Mouse (Mus musculus) stomach, embryonic 15.5 days (tissue): ENCODE data around the gene Ccn1. TPM values are rescaled to one million over a fixed set of nuclear protein-coding genes. Genes with fewer than 3 reads are reported as not detected.

ENCODE experiments used
- ATAC-seq: fragments of 200-750 bp; cut with Nextera tagmentation; 2 replicates; pipeline ENCODE4 v1.8.0; 2017; ENCODE audit warnings: low read depth, moderate number of reproducible peaks, moderate TSS enrichment; ENCODE audit not compliant: insufficient read depth, low FRiP score
- H3K27ac ChIP-seq: fragments of 300-500 bp; sonication (generic); 2 replicates; pipeline ENCODE4 v1.5.1; 2015; ENCODE audit warnings: mild to moderate bottlenecking, inconsistent platforms
- H3K27me3 ChIP-seq: fragments of 300-500 bp; sonication (generic); replicated peaks from 2 replicates; pipeline ENCODE4 v1.6.1; 2015; ENCODE audit warnings: inconsistent platforms
- H3K36me3 ChIP-seq: fragments of 300-500 bp; sonication (generic); 2 replicates; pipeline ENCODE4 v1.6.1; 2015; ENCODE audit warnings: inconsistent platforms
- H3K4me1 ChIP-seq: fragments of 300-500 bp; sonication (generic); 2 replicates; pipeline ENCODE4 v1.6.1; 2015; ENCODE audit warnings: inconsistent platforms
- H3K4me2 ChIP-seq: fragments of 300-500 bp; sonication (generic); 2 replicates; pipeline ENCODE4 v1.6.1; 2015; ENCODE audit warnings: mild to moderate bottlenecking, inconsistent platforms
- H3K4me3 ChIP-seq: fragments of 300-500 bp; sonication (generic); replicated peaks from 2 replicates; pipeline ENCODE4 v1.5.1; 2015; ENCODE audit warnings: inconsistent platforms
- H3K9ac ChIP-seq: fragments of 300-500 bp; sonication (generic); 2 replicates; pipeline ENCODE4 v1.6.1; 2015; ENCODE audit warnings: inconsistent platforms
- H3K9me3 ChIP-seq: fragments of 300-500 bp; sonication (generic); 2 replicates; pipeline ENCODE4 v1.6.1; 2016; ENCODE audit warnings: inconsistent platforms
- WGBS: fragments of 180-500 bp; shearing (Covaris S2); methylation state at CpG from one replicate; pipeline ENCODE4 v1.1.7; 2015; 5-methylcytosine and 5-hydroxymethylcytosine counted together
- polyA plus RNA-seq: library from polyadenylated mRNA; unstranded; fragments of >200 nt; fragmentation: Nextera tagmentation; extraction: Ambion mirVana; gene quantifications from 2 replicates; pipeline ENCODE4 v1.2.1, GENCODE M21; 2015

Gene Ccn1
- 39.7 and 45.1 TPM in 2 replicates for polyA plus RNA-seq

DNA sequence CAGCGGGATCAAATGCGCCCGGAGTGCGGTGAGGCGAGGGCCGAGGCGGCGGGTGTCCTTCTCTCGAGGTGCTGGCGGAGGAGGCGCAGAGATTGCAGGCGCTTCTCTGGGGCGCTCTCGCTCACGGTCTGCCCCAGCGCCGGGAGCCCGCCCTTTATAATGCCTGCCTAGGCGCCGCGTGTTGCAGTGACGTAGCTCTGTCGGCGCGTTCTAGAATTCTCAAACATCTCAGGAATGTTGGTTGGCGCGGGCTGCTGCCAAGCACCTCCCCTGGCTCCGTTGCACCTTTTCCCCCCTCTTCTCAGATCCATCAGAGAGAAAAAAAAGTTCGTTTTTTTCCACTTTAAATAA is at the start of gene Ccn1:
Ccn1 (minus strand) TSS at position 130 of the 351 bp plus-strand sequence.
- ATAC-seq: peak; percentile 69
- peak within 1 kb of the TSS; percentile 74 for H3K9ac ChIP-seq
- peaks cover 27% of the 10 kb centered on the region for H3K4me1 ChIP-seq
- no peaks in the 10 kb centered on the region for H3K36me3 ChIP-seq
- H3K9me3 ChIP-seq: no peaks in the 10 kb centered on the region
- peak within 1 kb of the TSS; percentile 67 for H3K4me3 ChIP-seq
- peak within 1 kb of the TSS; percentile 89 for H3K4me2 ChIP-seq
- H3K27ac ChIP-seq: peak within 1 kb of the TSS; percentile 95
- no peaks in the 10 kb centered on the region for H3K27me3 ChIP-seq
- 0% methylated on average over 25 of the region's 29 CpGs for WGBS

DNA sequence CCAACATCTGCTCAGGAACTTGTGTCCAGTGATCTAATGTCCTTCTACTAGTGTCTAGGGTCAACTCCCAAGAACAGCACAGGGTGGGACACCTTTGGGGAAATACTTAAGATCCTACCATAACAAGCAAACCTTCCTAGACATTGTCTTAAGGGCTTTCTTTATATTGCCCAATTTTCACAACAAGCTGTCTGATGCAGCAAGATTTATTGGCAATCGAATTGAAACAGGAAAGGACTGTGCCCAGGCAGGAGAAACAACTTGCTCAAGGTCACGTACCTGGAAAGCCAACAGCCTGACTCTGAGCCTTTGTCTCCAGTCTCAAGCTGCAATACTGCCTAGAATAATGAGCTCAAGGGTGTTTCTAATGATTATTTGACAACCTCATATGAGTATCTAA is 43.6 kb upstream of the Ccn1 start:
- Histone ChIP-seq H3K27ac (no peak overlapping the region), H3K9me3 (no peaks in the 10 kb centered on the region), H3K27me3 (no peaks in the 10 kb centered on the region), H3K4me3 (no peak overlapping the region), H3K4me1 (no peaks in the 10 kb centered on the region), H3K4me2 (no peak overlapping the region), H3K36me3 (no peaks in the 10 kb centered on the region), H3K9ac (no peak overlapping the region)
- 69% methylated on average over 2 of the region's 2 CpGs for WGBS
- ATAC-seq: no peak

DNA sequence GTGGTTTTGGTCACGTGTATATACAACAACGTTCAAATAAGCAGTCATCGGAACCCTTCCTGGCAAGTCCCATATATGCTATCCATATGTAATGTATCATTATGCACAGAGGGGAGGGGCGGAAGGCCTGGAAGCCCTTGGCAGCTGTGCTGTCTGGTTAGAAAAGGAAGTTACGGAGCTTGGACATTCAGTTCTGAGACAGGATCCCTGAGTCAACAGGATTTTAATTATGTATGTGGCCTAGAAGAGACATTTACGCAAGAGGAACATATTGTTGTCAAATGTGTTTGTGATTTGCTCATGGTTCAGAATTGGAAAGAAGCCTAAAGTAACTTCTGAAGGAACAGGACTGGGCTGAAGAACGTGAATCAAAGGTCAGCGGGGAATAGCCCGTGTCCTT is 42.3 kb upstream of the Ccn1 start:
- 58% methylated on average over 9 of the region's 9 CpGs for WGBS
- Histone ChIP-seq H3K27me3 (no peaks in the 10 kb centered on the region), H3K4me1 (no peaks in the 10 kb centered on the region), H3K27ac (peak overlapping the region; percentile 50; the same call in 1 of the 2 replicates), H3K36me3 (no peaks in the 10 kb centered on the region), H3K9ac (no peak overlapping the region), H3K4me2 (no peak overlapping the region), H3K4me3 (no peak overlapping the region), H3K9me3 (no peaks in the 10 kb centered on the region)
- ATAC-seq: peak; percentile 56; the same call in 1 of the 2 replicates

DNA sequence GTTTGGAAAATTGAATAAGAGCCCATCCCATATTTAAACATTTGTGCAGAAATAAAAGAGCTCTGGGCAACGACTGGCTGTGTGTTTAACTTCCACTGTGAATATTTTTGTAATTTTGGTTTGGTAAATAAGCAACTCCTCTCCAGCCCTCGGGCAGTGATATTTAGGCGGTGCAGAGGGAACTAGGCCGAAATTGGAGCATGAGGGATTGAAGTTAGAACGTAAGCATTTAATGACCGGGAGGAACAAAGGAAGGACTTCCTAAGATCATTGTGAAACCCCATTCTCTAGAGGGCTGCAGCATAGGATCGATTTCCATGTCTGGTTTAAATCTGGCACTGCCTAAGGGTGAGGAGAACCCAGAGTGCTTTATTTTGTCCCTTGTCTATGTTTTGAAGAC is 41.6 kb upstream of the Ccn1 start:
- Histone ChIP-seq H3K4me1 (no peaks in the 10 kb centered on the region), H3K27me3 (no peaks in the 10 kb centered on the region), H3K4me2 (no peak overlapping the region), H3K9ac (no peak overlapping the region), H3K9me3 (no peaks in the 10 kb centered on the region), H3K36me3 (no peaks in the 10 kb centered on the region), H3K4me3 (no peak overlapping the region), H3K27ac (peak overlapping the region; percentile 50; the same call in 1 of the 2 replicates)
- ATAC-seq: no peak
- 64% methylated on average over 7 of the region's 7 CpGs for WGBS

DNA sequence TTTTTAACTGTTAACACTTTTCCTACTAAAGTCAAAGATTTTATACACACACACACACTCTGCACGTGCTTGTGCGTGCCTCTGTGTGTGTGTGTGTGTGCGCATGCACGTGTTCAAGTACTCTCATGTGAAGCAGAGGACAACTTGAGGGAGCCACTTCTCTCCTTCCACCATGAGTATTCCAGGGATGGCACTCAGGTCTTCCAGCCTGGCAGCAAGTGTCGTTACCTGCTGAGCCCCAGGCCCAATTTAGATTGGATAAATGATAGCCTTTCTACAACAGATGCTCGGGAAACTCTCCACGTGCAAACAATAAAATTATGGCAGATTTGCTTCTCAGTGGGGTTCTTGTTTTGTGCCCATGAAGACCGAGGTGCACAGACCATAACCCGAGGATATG is 39.5 kb upstream of the Ccn1 start:
- Histone ChIP-seq H3K4me1 (peaks cover 8% of the 10 kb centered on the region; the same call in 1 of the 2 replicates), H3K27me3 (no peaks in the 10 kb centered on the region), H3K4me2 (no peak overlapping the region), H3K4me3 (no peak overlapping the region), H3K27ac (no peak overlapping the region), H3K9me3 (no peaks in the 10 kb centered on the region), H3K36me3 (no peaks in the 10 kb centered on the region), H3K9ac (no peak overlapping the region)
- no peak for ATAC-seq
- WGBS: 88% methylated on average over 9 of the region's 9 CpGs

DNA sequence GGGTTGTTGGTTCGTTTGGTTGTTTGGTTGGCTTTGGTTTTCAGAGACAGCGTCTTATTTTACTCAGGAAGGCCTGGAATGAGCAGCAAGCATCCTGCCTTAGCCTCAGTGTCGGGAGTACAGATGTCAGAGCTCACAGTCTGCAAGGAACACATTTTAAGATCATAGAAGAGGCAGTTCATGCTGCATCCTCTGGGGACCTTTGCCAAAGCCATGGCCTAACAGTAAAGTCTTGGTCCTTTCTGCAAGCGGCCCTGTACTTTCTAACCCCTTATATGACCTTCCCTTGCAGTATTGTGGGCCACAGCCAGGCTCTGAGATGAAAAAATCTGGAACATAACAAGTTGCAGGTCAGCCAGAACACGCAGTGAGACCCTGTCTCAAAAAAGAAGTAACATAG is 38.1 kb upstream of the Ccn1 start:
- no peaks in the 10 kb centered on the region for H3K36me3 ChIP-seq
- no peak overlapping the region for H3K4me2 ChIP-seq
- peaks cover 8% of the 10 kb centered on the region; the same call in 1 of the 2 replicates for H3K4me1 ChIP-seq
- no peaks in the 10 kb centered on the region for H3K9me3 ChIP-seq
- ATAC-seq: no peak
- H3K9ac ChIP-seq: no peak overlapping the region
- H3K4me3 ChIP-seq: no peak overlapping the region
- 69% methylated on average over 5 of the region's 5 CpGs for WGBS
- H3K27ac ChIP-seq: no peak overlapping the region
- H3K27me3 ChIP-seq: no peaks in the 10 kb centered on the region

DNA sequence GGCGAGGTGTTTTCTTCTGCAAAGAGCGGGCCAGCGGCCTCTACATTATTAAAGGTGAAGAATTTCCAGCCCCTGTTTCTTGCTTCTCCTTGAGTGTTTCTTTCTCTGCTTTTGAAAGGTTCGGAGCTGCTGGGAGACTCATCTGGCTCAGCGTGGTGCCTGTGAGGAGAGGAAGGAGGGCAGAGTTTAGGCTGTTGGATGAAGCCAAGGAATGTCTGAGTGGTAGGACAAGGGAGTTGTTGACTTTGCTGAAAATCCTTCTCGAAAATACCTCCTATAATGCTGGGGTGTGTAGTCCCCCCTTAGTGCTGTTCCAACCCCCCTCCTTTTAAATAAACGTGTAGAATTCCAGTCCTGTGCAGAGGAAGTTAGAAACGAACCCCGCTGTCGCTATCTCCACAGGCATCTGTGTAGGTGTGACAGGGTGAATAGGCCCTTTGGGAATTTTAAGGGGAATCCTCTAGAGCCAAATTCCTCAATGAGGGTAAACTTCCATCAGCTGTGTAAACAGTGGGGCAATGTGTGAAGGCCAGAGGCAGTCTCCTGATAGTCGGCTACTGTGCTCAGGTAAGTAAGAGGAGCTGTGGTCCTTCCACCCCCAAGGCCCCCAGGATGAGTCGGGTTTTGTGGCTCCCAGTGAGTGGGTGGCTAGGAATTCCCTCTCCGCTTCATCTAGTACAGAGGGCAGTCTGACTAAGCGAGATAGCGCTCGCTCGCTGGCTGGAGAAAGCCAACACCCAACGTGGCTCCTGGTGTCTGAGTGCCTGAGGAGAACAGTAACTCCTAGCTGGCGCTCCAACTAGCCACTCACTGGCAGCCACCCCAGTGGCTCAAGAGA is 35.0 kb upstream of the Ccn1 start:
- H3K4me3 ChIP-seq: no peak overlapping the region
- H3K27ac ChIP-seq: no peak overlapping the region
- peak; percentile 27; the same call in 1 of the 2 replicates for ATAC-seq
- H3K9ac ChIP-seq: no peak overlapping the region
- H3K4me1 ChIP-seq: peaks cover 8% of the 10 kb centered on the region; the same call in 1 of the 2 replicates
- H3K4me2 ChIP-seq: no peak overlapping the region
- no peaks in the 10 kb centered on the region for H3K27me3 ChIP-seq
- no peaks in the 10 kb centered on the region for H3K9me3 ChIP-seq
- WGBS: 40% methylated on average over 19 of the region's 19 CpGs
- H3K36me3 ChIP-seq: no peaks in the 10 kb centered on the region

DNA sequence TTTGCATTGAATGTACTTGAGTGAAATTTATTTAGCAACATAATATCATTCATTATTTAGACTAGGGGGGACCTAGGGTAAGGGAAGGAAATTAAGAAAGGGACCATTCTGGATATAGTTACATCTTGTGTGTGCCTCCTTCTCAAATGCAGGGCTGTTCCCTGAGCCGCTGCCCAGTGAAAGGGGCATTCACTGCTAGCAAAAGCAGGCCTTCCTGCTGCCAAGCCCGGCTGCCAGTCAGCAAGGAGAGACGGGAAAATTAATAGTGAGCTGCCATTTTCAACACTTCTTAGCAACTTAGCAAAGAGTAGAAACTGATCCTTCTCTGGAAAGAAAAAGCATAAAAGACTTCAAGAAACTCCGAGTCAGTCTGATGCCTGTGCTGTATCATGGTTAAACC is 34.4 kb upstream of the Ccn1 start:
- Histone ChIP-seq H3K27ac (no peak overlapping the region), H3K27me3 (no peaks in the 10 kb centered on the region), H3K4me2 (no peak overlapping the region), H3K9ac (no peak overlapping the region), H3K4me3 (no peak overlapping the region), H3K36me3 (no peaks in the 10 kb centered on the region), H3K9me3 (no peaks in the 10 kb centered on the region), H3K4me1 (peaks cover 8% of the 10 kb centered on the region; the same call in 1 of the 2 replicates)
- WGBS: 72% methylated on average over 4 of the region's 4 CpGs
- no peak for ATAC-seq

DNA sequence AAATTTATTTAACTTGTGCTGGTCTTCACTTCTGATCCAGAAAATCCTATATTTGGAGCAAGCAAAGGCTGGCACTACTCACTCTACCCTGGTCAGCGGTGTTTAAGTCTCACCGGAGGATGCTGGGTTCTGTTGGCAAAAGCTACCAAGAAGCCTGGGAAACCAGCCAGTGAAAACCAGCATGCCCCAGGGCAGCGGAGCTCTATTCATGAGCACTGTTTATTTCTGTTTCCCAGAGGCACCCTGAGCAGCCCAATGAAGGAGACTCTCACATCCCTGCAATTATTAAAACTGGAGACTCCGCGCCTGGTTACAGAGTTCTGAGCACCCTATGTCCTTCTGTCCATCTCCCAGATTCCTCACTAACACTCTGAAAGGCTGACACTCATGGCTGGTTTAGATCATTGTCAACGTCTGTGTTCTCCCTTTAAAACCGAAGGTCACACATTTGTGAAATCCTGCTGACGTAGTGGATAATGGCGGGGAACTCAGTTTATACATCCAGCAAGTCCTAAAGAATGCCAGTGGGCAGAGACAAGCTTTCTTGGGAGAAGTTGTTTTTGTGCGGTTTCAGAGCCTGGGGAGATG is 31.7 kb upstream of the Ccn1 start:
- H3K4me1 ChIP-seq: peaks cover 8% of the 10 kb centered on the region; the same call in 1 of the 2 replicates
- ATAC-seq: no peak
- no peaks in the 10 kb centered on the region for H3K36me3 ChIP-seq
- H3K27me3 ChIP-seq: no peaks in the 10 kb centered on the region
- H3K9me3 ChIP-seq: no peaks in the 10 kb centered on the region
- no peak overlapping the region for H3K4me2 ChIP-seq
- 64% methylated on average over 10 of the region's 10 CpGs for WGBS
- no peak overlapping the region for H3K4me3 ChIP-seq
- H3K9ac ChIP-seq: no peak overlapping the region
- H3K27ac ChIP-seq: no peak overlapping the region

DNA sequence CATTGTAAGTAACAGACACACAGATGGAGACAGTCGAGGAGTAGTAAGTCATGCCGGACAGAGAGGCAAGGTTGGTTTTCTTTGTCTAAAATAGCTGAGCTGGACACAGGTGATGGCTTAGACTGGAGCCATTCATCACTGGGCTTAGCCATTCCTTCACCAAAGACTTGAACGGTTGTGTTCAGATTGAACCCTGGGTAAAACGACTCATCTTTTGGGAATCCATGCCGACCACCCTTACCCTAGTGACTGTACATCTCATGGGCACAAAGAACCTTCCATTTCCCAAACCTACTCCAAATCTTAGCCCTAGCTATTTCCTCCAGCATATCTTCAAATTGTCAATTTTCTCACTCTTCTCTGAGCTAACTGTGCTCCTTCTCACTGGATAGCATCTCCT is 30.9 kb upstream of the Ccn1 start:
- WGBS: 89% methylated on average over 5 of the region's 5 CpGs
- Histone ChIP-seq H3K36me3 (no peaks in the 10 kb centered on the region), H3K27me3 (no peaks in the 10 kb centered on the region), H3K4me1 (peaks cover 8% of the 10 kb centered on the region; the same call in 1 of the 2 replicates), H3K4me2 (no peak overlapping the region), H3K27ac (no peak overlapping the region), H3K9ac (no peak overlapping the region), H3K9me3 (no peaks in the 10 kb centered on the region), H3K4me3 (no peak overlapping the region)
- ATAC-seq: no peak

DNA sequence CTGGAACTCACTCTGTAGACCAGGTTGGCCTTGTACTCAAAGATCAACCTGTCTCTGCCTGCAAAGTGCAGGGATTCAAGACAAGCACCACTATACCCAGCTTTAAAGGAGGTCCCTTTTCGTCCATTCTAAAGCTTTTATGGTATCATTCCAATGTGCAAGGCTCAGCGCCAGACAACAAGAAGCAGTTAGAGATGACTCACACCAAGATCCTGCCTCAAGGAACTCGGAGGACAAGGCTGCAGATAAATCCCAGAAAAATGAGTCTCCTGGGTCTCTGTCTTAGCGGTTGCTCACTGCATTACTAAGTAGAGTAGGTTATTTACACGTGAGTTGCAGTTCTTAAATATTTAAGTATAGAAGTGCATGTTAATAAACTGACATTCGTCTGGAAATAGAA is 26.4 kb upstream of the Ccn1 start:
- WGBS: 77% methylated on average over 6 of the region's 6 CpGs
- ATAC-seq: no peak
- Histone ChIP-seq H3K4me3 (no peak overlapping the region), H3K36me3 (no peaks in the 10 kb centered on the region), H3K27ac (no peak overlapping the region), H3K4me1 (no peaks in the 10 kb centered on the region), H3K27me3 (no peaks in the 10 kb centered on the region), H3K9ac (no peak overlapping the region), H3K4me2 (no peak overlapping the region), H3K9me3 (no peaks in the 10 kb centered on the region)

DNA sequence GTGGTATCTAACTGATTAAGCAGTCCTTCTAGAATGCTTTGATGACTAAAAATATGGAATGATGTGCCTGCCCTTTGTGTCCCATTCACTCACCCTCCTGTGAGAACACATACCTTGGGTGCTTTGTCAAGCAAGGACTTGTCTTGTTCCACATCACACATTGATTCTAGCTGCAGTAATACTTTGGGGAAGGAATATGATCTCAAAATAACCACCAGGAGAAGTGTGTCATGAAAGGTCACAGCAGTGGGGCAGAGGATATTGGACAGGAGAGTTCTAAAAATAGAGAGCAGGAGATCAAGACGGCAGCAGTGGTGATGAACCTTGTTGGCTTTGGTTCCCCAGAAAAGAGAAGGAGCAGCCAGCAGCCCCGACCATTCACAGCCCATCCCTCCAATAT is 25.0 kb upstream of the Ccn1 start:
- no peaks in the 10 kb centered on the region for H3K36me3 ChIP-seq
- H3K27me3 ChIP-seq: no peaks in the 10 kb centered on the region
- no peaks in the 10 kb centered on the region for H3K4me1 ChIP-seq
- no peak for ATAC-seq
- no peak overlapping the region for H3K4me3 ChIP-seq
- no peak overlapping the region for H3K4me2 ChIP-seq
- no peak overlapping the region for H3K27ac ChIP-seq
- H3K9me3 ChIP-seq: no peaks in the 10 kb centered on the region
- no peak overlapping the region for H3K9ac ChIP-seq
- WGBS: 61% methylated on average over 2 of the region's 2 CpGs
